Mouse (Mus musculus) limb, embryonic 13.5 days (tissue): ENCODE data around the gene Tut4. TPM values are rescaled to one million over a fixed set of nuclear protein-coding genes. Genes with fewer than 3 reads are reported as not detected.

ENCODE experiments used
- ATAC-seq: fragments of 200-750 bp; cut with Nextera tagmentation; 2 replicates; pipeline ENCODE4 v1.8.0; 2017; ENCODE audit warnings: low read depth, moderate number of reproducible peaks, moderate TSS enrichment; ENCODE audit not compliant: low FRiP score
- H3K27ac ChIP-seq: fragments of 300-500 bp; sonication (generic); 2 replicates; pipeline ENCODE4 v1.5.1; 2015; ENCODE audit warnings: inconsistent platforms, mild to moderate bottlenecking, moderate library complexity
- H3K27me3 ChIP-seq: fragments of 300-500 bp; sonication (generic); 2 replicates; pipeline ENCODE4 v1.6.1; 2015; ENCODE audit warnings: mild to moderate bottlenecking, inconsistent platforms
- H3K36me3 ChIP-seq: fragments of 300-500 bp; sonication (generic); 2 replicates; pipeline ENCODE4 v1.6.1; 2015; ENCODE audit warnings: inconsistent platforms, mild to moderate bottlenecking, moderate library complexity
- H3K4me1 ChIP-seq: fragments of 300-500 bp; sonication (generic); 2 replicates; pipeline ENCODE4 v1.6.1; 2015; ENCODE audit warnings: inconsistent platforms
- H3K4me2 ChIP-seq: fragments of 300-500 bp; sonication (generic); replicated peaks from 2 replicates; pipeline ENCODE4 v1.6.1; 2015; ENCODE audit warnings: inconsistent platforms, mild to moderate bottlenecking, moderate library complexity
- H3K4me3 ChIP-seq: fragments of 300-500 bp; sonication (generic); 2 replicates; pipeline ENCODE4 v1.5.1; 2015; ENCODE audit warnings: moderate library complexity, mild to moderate bottlenecking, inconsistent platforms
- H3K9ac ChIP-seq: fragments of 300-500 bp; sonication (generic); 2 replicates; pipeline ENCODE4 v1.6.1; 2015; ENCODE audit warnings: mild to moderate bottlenecking, inconsistent platforms
- H3K9me3 ChIP-seq: fragments of 300-500 bp; sonication (generic); 2 replicates; pipeline ENCODE4 v1.6.1; 2016; ENCODE audit warnings: inconsistent platforms
- WGBS: fragments of 180-500 bp; shearing (Covaris S2); methylation state at CpG from one replicate; pipeline ENCODE4 v1.1.7; 2015; 5-methylcytosine and 5-hydroxymethylcytosine counted together
- polyA plus RNA-seq: library from polyadenylated mRNA; unstranded; fragments of >200 nt; fragmentation: Nextera tagmentation; extraction: Ambion mirVana; gene quantifications from 2 replicates; pipeline ENCODE4 v1.2.1, GENCODE M21; 2015

The Tut4 gene
- polyA plus RNA-seq, 1 experiment from 2014 or later = 113 TPM

- Histone ChIP-seq H3K27ac (no peak overlapping the region), H3K4me3 (no peak overlapping the region), H3K4me2 (no peak overlapping the region), H3K9me3 (no peaks in the 10 kb centered on the region), H3K27me3 (no peaks in the 10 kb centered on the region), H3K9ac (no peak overlapping the region), H3K4me1 (peaks cover 30% of the 10 kb centered on the region), H3K36me3 (no peaks in the 10 kb centered on the region)
- WGBS = 56% methylated on average over 6 of the region's 6 CpGs
- ATAC-seq = no peak
Observed at GRCm38 (mm10) chr4:108438082-108438840, 21.0 kb upstream of the Tut4 start.

GRCm38 (mm10) chr4:108448091-108448490 lies 11.1 kb upstream of the Tut4 start:
- Histone ChIP-seq H3K4me3 (no peak overlapping the region), H3K4me1 (no peaks in the 10 kb centered on the region), H3K36me3 (no peaks in the 10 kb centered on the region), H3K9ac (no peak overlapping the region), H3K27me3 (no peaks in the 10 kb centered on the region), H3K27ac (no peak overlapping the region), H3K4me2 (no peak overlapping the region), H3K9me3 (no peaks in the 10 kb centered on the region)
- 58% methylated on average over 7 of the region's 7 CpGs for WGBS
- no peak for ATAC-seq

GRCm38 (mm10) chr4:108456028-108456427 lies 3.2 kb upstream of the Tut4 start:
- Histone ChIP-seq H3K27ac (no peak overlapping the region), H3K9ac (no peak overlapping the region), H3K9me3 (no peaks in the 10 kb centered on the region), H3K36me3 (no peaks in the 10 kb centered on the region), H3K4me2 (no peak overlapping the region), H3K27me3 (no peaks in the 10 kb centered on the region), H3K4me3 (no peak overlapping the region), H3K4me1 (peaks cover 9% of the 10 kb centered on the region)
- WGBS = 81% methylated on average over 2 of the region's 2 CpGs
- ATAC-seq = no peak

- H3K9me3 ChIP-seq = no peaks in the 10 kb centered on the region
- 25% methylated on average over 5 of the region's 5 CpGs for WGBS
- H3K4me3 ChIP-seq = no peak overlapping the region
- no peaks in the 10 kb centered on the region for H3K27me3 ChIP-seq
- no peak for ATAC-seq
- 0 out of 2 replicates have a peak overlapping the region, but pooled peaks have one; percentile 98 for H3K9ac ChIP-seq
- H3K4me2 ChIP-seq = peak overlapping the region; percentile 78
- H3K36me3 ChIP-seq = peaks cover 10% of the 10 kb centered on the region
- H3K4me1 ChIP-seq = peaks cover 13% of the 10 kb centered on the region
- peak overlapping the region; percentile 99 for H3K27ac ChIP-seq
Observed at GRCm38 (mm10) chr4:108458201-108458741, 955 bp upstream of the Tut4 start.

DNA sequence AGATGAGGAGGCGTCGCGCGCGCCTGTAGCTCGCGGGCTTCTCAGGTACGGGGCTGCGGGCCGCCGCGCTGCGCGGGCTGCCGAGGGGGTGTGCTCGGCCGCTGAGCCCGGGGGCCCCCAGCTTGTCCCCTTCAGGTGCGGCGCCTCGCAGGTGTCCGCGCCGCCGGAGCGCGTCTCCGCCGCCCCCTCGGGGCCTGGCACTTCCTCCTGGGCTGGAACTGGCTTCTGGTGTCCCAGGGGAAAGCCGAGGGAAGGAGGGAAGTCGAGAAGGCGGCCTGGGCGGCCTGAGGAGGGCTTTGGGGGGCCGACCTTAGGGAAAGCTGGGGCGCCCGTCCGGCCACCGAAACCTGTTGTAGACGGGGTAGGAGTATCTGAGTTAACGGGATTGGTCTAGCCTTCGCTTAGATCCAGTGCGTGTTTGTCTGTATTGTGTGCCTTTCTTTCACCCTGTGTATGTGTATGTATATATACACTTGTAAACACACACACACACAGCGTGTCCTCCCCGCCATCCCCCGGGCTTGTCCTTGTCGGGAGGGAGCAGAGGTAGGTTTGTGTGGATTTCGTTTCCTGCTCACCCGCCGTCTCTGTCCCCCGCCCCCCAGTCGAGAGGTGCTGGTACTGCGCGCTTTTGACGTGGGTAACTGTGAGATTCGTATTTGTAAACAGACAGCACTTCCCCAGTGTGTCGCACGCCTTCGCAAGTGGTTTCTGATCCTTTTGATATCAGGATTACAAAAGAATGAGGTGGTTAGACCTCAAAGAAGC lies 1.1 kb downstream of the Tut4 start:
- Histone ChIP-seq H3K4me2 (peak overlapping the region; percentile 78), H3K9ac (peak overlapping the region; percentile 98), H3K4me1 (peaks cover 13% of the 10 kb centered on the region), H3K27ac (peak overlapping the region; percentile 99), H3K27me3 (no peaks in the 10 kb centered on the region), H3K4me3 (peak overlapping the region; percentile 100), H3K9me3 (no peaks in the 10 kb centered on the region), H3K36me3 (peaks cover 10% of the 10 kb centered on the region)
- under 1% methylated on average over 55 of the region's 59 CpGs for WGBS
- peak; percentile 48 for ATAC-seq

DNA sequence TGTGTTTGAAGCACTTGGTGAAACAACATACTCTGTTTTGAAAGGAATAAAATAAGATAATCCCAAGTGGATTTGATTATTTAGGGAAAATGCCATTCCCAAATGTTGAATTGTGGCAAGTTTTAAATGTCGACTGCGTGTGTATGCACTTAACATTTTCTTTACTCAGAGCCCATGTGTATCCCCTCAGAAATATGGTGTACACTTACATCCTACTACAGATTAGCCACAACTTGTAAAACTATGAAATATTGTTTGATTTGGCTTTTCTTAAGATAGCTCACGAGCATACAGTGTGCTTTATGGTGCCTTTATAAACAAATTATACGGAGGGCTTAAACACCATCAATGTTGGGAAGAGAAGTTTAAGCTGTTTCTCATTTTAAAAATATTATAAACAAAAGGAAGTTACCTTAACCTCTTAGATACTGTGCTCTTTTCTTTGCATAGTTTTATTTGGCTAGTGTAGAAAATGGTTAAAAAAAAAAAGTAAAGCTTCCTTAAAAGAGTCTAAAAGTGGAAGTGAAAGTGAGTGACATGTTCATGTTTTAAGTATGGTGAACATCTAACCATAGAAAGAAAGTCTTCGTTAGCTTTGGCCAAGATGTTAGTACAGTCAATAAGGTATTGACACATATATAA lies 2.2 kb downstream of the Tut4 start:
- no peaks in the 10 kb centered on the region for H3K27me3 ChIP-seq
- no peak for ATAC-seq
- peak overlapping the region; percentile 78 for H3K4me2 ChIP-seq
- peaks cover 20% of the 10 kb centered on the region for H3K36me3 ChIP-seq
- H3K4me1 ChIP-seq = peaks cover 13% of the 10 kb centered on the region
- peak overlapping the region; percentile 98; the same call in 1 of the 2 replicates for H3K9ac ChIP-seq
- H3K4me3 ChIP-seq = peak overlapping the region; percentile 100
- H3K9me3 ChIP-seq = no peaks in the 10 kb centered on the region
- WGBS = 37% methylated on average over 5 of the region's 5 CpGs
- no peak overlapping the region for H3K27ac ChIP-seq

DNA sequence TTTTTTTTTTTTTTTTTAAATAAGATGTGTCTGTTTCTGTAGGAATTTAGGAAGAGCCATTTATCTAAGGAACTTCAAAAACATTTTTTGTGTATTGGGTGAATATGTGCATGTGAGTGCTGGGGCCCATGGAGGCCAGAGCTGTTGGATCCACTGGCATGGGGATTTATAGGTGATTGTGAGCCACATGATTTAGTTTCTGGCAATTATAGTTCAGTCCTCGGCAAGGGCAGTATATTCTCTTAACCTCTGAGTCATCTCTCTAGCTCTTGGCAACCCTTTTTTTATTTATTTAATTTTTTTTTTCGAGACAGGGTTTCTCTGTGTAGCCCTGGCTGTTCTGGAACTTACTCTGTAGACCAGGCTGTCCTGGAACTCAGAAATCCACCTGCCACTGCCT lies 14.4 kb downstream of the Tut4 start:
- Histone ChIP-seq H3K4me2 (no peak overlapping the region), H3K4me1 (no peaks in the 10 kb centered on the region), H3K9ac (no peak overlapping the region), H3K4me3 (no peak overlapping the region), H3K27me3 (no peaks in the 10 kb centered on the region), H3K27ac (no peak overlapping the region), H3K9me3 (no peaks in the 10 kb centered on the region), H3K36me3 (peaks cover 19% of the 10 kb centered on the region)
- no peak for ATAC-seq
- WGBS = 85% methylated on average over 2 of the region's 2 CpGs

GRCm38 (mm10) chr4:108482776-108483175 lies 23.6 kb downstream of the Tut4 start:
- Histone ChIP-seq H3K36me3 (peaks cover 57% of the 10 kb centered on the region), H3K4me3 (no peak overlapping the region)
- ATAC-seq = no peak

GRCm38 (mm10) chr4:108484230-108484629 lies 25.0 kb downstream of the Tut4 start:
- Histone ChIP-seq H3K4me2 (no peak overlapping the region), H3K36me3 (peaks cover 59% of the 10 kb centered on the region), H3K27me3 (no peaks in the 10 kb centered on the region), H3K4me3 (no peak overlapping the region), H3K9ac (no peak overlapping the region), H3K27ac (no peak overlapping the region), H3K9me3 (no peaks in the 10 kb centered on the region), H3K4me1 (no peaks in the 10 kb centered on the region)
- no peak for ATAC-seq
- WGBS = 97% methylated on average over 4 of the region's 4 CpGs

More at GRCm38 (mm10) chr4:108482776-108483175, 23.6 kb downstream of the Tut4 start:
- no peak overlapping the region for H3K27ac ChIP-seq
- H3K4me2 ChIP-seq = no peak overlapping the region
- H3K9ac ChIP-seq = no peak overlapping the region
- no peaks in the 10 kb centered on the region for H3K4me1 ChIP-seq
- H3K9me3 ChIP-seq = no peaks in the 10 kb centered on the region
- no peaks in the 10 kb centered on the region for H3K27me3 ChIP-seq

- Histone ChIP-seq H3K4me1 (no peaks in the 10 kb centered on the region), H3K9me3 (no peaks in the 10 kb centered on the region), H3K9ac (no peak overlapping the region), H3K27ac (no peak overlapping the region), H3K36me3 (peaks cover 51% of the 10 kb centered on the region), H3K4me3 (no peak overlapping the region), H3K4me2 (no peak overlapping the region), H3K27me3 (no peaks in the 10 kb centered on the region)
- WGBS = 92% methylated on average over 2 of the region's 2 CpGs
- no peak for ATAC-seq
Observed at GRCm38 (mm10) chr4:108503023-108503422, 43.8 kb downstream of the Tut4 start.

DNA sequence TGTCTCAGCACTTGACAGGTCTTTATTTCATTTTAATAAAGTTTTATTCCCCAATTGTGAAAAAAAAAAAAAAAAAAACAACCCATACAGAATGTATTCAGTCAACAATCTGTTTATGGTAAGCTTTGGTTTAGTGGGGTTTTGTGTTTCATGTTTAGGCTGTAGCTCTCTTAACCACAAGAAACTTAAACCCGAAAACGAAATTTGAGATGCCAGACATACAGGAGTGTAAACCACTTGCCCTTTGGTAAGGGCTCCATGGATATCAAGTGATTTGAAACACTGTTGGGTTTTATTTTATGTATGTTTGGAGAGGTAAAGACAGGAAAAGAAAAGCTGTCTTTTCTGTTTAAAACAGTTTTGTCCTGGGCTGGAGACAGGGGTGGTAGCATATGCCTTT lies 80.5 kb downstream of the Tut4 start:
- Histone ChIP-seq H3K4me1 (no peaks in the 10 kb centered on the region), H3K27ac (no peak overlapping the region), H3K9me3 (no peaks in the 10 kb centered on the region), H3K27me3 (no peaks in the 10 kb centered on the region), H3K36me3 (peaks cover 24% of the 10 kb centered on the region), H3K9ac (no peak overlapping the region), H3K4me3 (no peak overlapping the region), H3K4me2 (no peak overlapping the region)
- 65% methylated on average over 2 of the region's 2 CpGs for WGBS
- no peak for ATAC-seq

DNA sequence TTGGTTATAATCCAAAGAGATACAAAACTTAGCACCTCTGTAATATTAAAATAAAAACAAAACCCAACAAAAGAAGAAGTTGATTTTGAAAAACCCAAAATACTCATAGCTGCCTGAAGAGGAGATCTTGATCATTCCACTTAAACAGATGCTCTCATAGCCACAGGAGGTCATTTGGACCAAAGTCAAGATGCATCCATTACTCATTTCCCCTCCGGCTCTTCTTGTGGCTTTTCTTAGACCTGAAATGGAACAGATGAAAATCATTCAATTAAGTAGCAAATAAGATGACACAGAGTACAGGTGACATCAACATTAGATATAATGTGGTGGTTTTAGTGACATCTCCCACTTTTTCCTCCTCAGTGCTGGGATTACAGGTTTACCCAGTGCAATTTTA lies 105.8 kb downstream of the Tut4 start:
- H3K4me3 ChIP-seq = no peak overlapping the region
- no peaks in the 10 kb centered on the region for H3K4me1 ChIP-seq
- no peak overlapping the region for H3K9ac ChIP-seq
- no peak for ATAC-seq
- no peak overlapping the region for H3K4me2 ChIP-seq
- H3K27me3 ChIP-seq = no peaks in the 10 kb centered on the region
- peaks cover 86% of the 10 kb centered on the region for H3K36me3 ChIP-seq
- no peaks in the 10 kb centered on the region for H3K9me3 ChIP-seq
- H3K27ac ChIP-seq = no peak overlapping the region
- 79% methylated on average over 1 of the region's 1 CpGs for WGBS
